Mouse (Mus musculus): Measurements from ENCODE around the gene Hsp90b1. TPM values are rescaled to one million over a fixed set of nuclear protein-coding genes. Genes with fewer than 3 reads are reported as not detected.
"Not testable (repeated sequence)": the region's sequence is repeated elsewhere in the genome, so short reads cannot be mapped to it uniquely, and the experiment has no call there.

Gene Hsp90b1
- polyA plus RNA-seq, 1 experiment from 2014 or later, result 363 TPM

- Histone ChIP-seq H3K9me3 (no peaks in the 10 kb centered on the region), H3K4me1 (replicated peaks) (peaks cover 54% of the 10 kb centered on the region), H3K36me3 (peaks cover 41% of the 10 kb centered on the region), H3K27ac (replicated peaks) (peak overlapping the region; percentile 95), H3K27me3 (no peaks in the 10 kb centered on the region), H3K9ac (peak overlapping the region; percentile 94), H3K4me3 (peak overlapping the region; percentile 94), H3K4me2 (peak overlapping the region; percentile 94)
- under 1% methylated on average over 33 of the region's 33 CpGs for WGBS
- peak; percentile 11 for ATAC-seq (ENCODE audit: low read depth)
These were observed 619 bp downstream of the Hsp90b1 start for GRCm38 (mm10) chr10:86704589-86705191.

- peak overlapping the region; percentile 94 for H3K9ac ChIP-seq
- no peaks in the 10 kb centered on the region for H3K9me3 ChIP-seq
- 6% methylated on average over 8 of the region's 8 CpGs for WGBS
- peak overlapping the region; percentile 94 for H3K4me3 ChIP-seq
- H3K36me3 ChIP-seq, result peaks cover 46% of the 10 kb centered on the region
- no peak overlapping the region for H3K27ac ChIP-seq (replicated peaks)
- no peaks in the 10 kb centered on the region for H3K27me3 ChIP-seq
- peak overlapping the region; percentile 94 for H3K4me2 ChIP-seq
- H3K4me1 ChIP-seq (replicated peaks), result peaks cover 60% of the 10 kb centered on the region
- ATAC-seq (ENCODE audit: low read depth), result no peak
These were observed 1.2 kb downstream of the Hsp90b1 start for GRCm38 (mm10) chr10:86704141-86704540.

GRCm38 (mm10) chr10:86703375-86703774 lies 1.9 kb downstream of the Hsp90b1 start:
- Histone ChIP-seq H3K27me3 (no peaks in the 10 kb centered on the region), H3K4me1 (replicated peaks) (peaks cover 62% of the 10 kb centered on the region), H3K9ac (peak overlapping the region; percentile 94), H3K9me3 (no peaks in the 10 kb centered on the region), H3K27ac (replicated peaks) (no peak overlapping the region), H3K4me3 (peak overlapping the region; percentile 94), H3K4me2 (peak overlapping the region; percentile 94), H3K36me3 (peaks cover 53% of the 10 kb centered on the region)
- WGBS, result 76% methylated on average over 4 of the region's 4 CpGs
- ATAC-seq (ENCODE audit: low read depth), result no peak

- Histone ChIP-seq H3K4me3 (no peak overlapping the region), H3K9ac (peak overlapping the region; percentile 94; the same call in 1 of the 2 replicates), H3K27ac (replicated peaks) (no peak overlapping the region), H3K9me3 (no peaks in the 10 kb centered on the region), H3K36me3 (peaks cover 62% of the 10 kb centered on the region), H3K4me1 (replicated peaks) (peaks cover 62% of the 10 kb centered on the region), H3K27me3 (no peaks in the 10 kb centered on the region), H3K4me2 (peak overlapping the region; percentile 94)
- ATAC-seq (ENCODE audit: low read depth), result no peak
- WGBS, result 49% methylated on average over 4 of the region's 4 CpGs
These were observed 2.9 kb downstream of the Hsp90b1 start for GRCm38 (mm10) chr10:86702312-86702920.

GRCm38 (mm10) chr10:86700973-86701372 lies 4.3 kb downstream of the Hsp90b1 start:
- Histone ChIP-seq H3K9me3 (no peaks in the 10 kb centered on the region), H3K36me3 (peaks cover 69% of the 10 kb centered on the region), H3K4me2 (peak overlapping the region; percentile 26), H3K27me3 (no peaks in the 10 kb centered on the region), H3K4me3 (no peak overlapping the region), H3K4me1 (replicated peaks) (peaks cover 55% of the 10 kb centered on the region), H3K27ac (replicated peaks) (no peak overlapping the region), H3K9ac (peak overlapping the region; percentile 38; the same call in 1 of the 2 replicates)
- ATAC-seq (ENCODE audit: low read depth), result no peak
- 70% methylated on average over 3 of the region's 3 CpGs for WGBS

- Histone ChIP-seq H3K36me3 (peaks cover 76% of the 10 kb centered on the region), H3K27me3 (no peaks in the 10 kb centered on the region), H3K27ac (replicated peaks) (no peak overlapping the region), H3K9ac (peak overlapping the region; percentile 38; the same call in 1 of the 2 replicates), H3K4me1 (replicated peaks) (peaks cover 55% of the 10 kb centered on the region), H3K4me2 (peak overlapping the region; percentile 26), H3K9me3 (no peaks in the 10 kb centered on the region), H3K4me3 (no peak overlapping the region)
- ATAC-seq (ENCODE audit: low read depth), result no peak
- 53% methylated on average over 3 of the region's 3 CpGs for WGBS
These were observed 5.1 kb downstream of the Hsp90b1 start for GRCm38 (mm10) chr10:86700251-86700650.

- ATAC-seq (ENCODE audit: low read depth), result peak; percentile 41; the same call in 1 of the 2 replicates
These were observed 19.3 kb downstream of the Hsp90b1 start for GRCm38 (mm10) chr10:86686017-86686360.

GRCm38 (mm10) chr10:86685179-86686016 lies 19.9 kb downstream of the Hsp90b1 start:
- peak overlapping the region; percentile 92 for H3K9ac ChIP-seq
- WGBS, result under 1% methylated on average over 53 of the region's 53 CpGs
- peak; percentile 97 for ATAC-seq (ENCODE audit: low read depth)

More at GRCm38 (mm10) chr10:86686017-86686360, 19.3 kb downstream of the Hsp90b1 start:
- peak overlapping the region; percentile 68 for H3K4me2 ChIP-seq
- peak overlapping the region; percentile 78 for H3K4me3 ChIP-seq
- H3K9me3 ChIP-seq; H3K4me1 ChIP-seq (replicated peaks); H3K27ac ChIP-seq (replicated peaks); H3K27me3 ChIP-seq: not testable (repeated sequence)
- WGBS, result 27% methylated on average over 9 of the region's 9 CpGs
- peak overlapping the region; percentile 92 for H3K9ac ChIP-seq
- H3K36me3 ChIP-seq, result peaks cover 14% of the 10 kb centered on the region

GRCm38 (mm10) chr10:86684797-86685178 lies 20.5 kb downstream of the Hsp90b1 start:
- ATAC-seq (ENCODE audit: low read depth), result peak; percentile 28
- Histone ChIP-seq H3K27ac (replicated peaks) (peak overlapping the region; percentile 81), H3K9ac (peak overlapping the region; percentile 22; the same call in 1 of the 2 replicates), H3K4me3 (peak overlapping the region; percentile 78), H3K4me2 (peak overlapping the region; percentile 68)
- H3K36me3 ChIP-seq; H3K9me3 ChIP-seq; H3K4me1 ChIP-seq (replicated peaks); H3K27me3 ChIP-seq: not testable (repeated sequence)
- 20% methylated on average over 2 of the region's 2 CpGs for WGBS

More at GRCm38 (mm10) chr10:86685179-86686016, 19.9 kb downstream of the Hsp90b1 start:
- not testable (repeated sequence) for H3K9me3 ChIP-seq; H3K27me3 ChIP-seq; H3K4me1 ChIP-seq (replicated peaks); H3K36me3 ChIP-seq
- Histone ChIP-seq H3K4me2 (peak overlapping the region; percentile 68), H3K27ac (replicated peaks) (peak overlapping the region; percentile 81), H3K4me3 (peak overlapping the region; percentile 78)

GRCm38 (mm10) chr10:86670550-86670949 lies 34.8 kb downstream of the Hsp90b1 start:
- ATAC-seq (ENCODE audit: low read depth); H3K36me3 ChIP-seq; H3K9ac ChIP-seq; H3K9me3 ChIP-seq; H3K27me3 ChIP-seq; H3K27ac ChIP-seq (replicated peaks); H3K4me2 ChIP-seq; H3K4me3 ChIP-seq; H3K4me1 ChIP-seq (replicated peaks): not testable (repeated sequence)
- 85% methylated on average over 4 of the region's 4 CpGs for WGBS

All from neural tube, embryonic 13.5 days (tissue).